Mouse (Mus musculus): Measurements from ENCODE around the gene Blnk. TPM values are rescaled to one million over a fixed set of nuclear protein-coding genes. Genes with fewer than 3 reads are reported as not detected.
A peak's percentile ranks its signal among the peaks of the same experiment; 100 is the strongest.

Gene Blnk
- total and polyA plus RNA-seq, 3 experiments = not detected

GRCm38 (mm10) chr19:40894071-40894506, 100.2 kb downstream of the Blnk start:
- TF ChIP-seq ETS1 (IDR thresholded peaks at IDR 0.05; ENCODE audit: low read depth, low read length) (no peak), SIN3A (IDR thresholded peaks at IDR 0.05; ENCODE audit: low read length) (0 out of 2 replicates have a peak, but pooled peaks have one; percentile 11)
- peak overlapping the region; percentile 34 for H3K27ac ChIP-seq (ENCODE audit: control insufficient read depth, low read depth, low read length)
- H3K36me3 ChIP-seq (ENCODE audit: control insufficient read depth in 1 of 2, insufficient read depth in 2 of 2, low read length in 2 of 2) = no peaks in the 10 kb centered on the region; a peak in 1 of 4 replicates
- peak overlapping the region; percentile 72 to 76 for H3K4me3 ChIP-seq (ENCODE audit: control insufficient read depth in 1 of 2, insufficient read depth in 1 of 2, low read depth in 2 of 2, low read length in 2 of 2)
- H3K9me3 ChIP-seq (replicated peaks; ENCODE audit: insufficient read depth, low read length) = no peaks in the 10 kb centered on the region
- peaks cover 0 to 5% of the 10 kb centered on the region in 2 experiments; a peak in 2 of 4 replicates for H3K27me3 ChIP-seq (ENCODE audit: control insufficient read depth in 1 of 2, insufficient read depth in 2 of 2, low read length in 2 of 2)
- no peaks in the 10 kb centered on the region; a peak in 1 of 4 replicates for H3K4me1 ChIP-seq (ENCODE audit: control insufficient read depth in 1 of 2, insufficient read depth in 2 of 2, low read length in 2 of 2)
- no peaks in the 10 kb centered on the region; the same call in 1 of the 2 replicates for H3K79me2 ChIP-seq (ENCODE audit: control insufficient read depth, insufficient read depth, low read length, poor library complexity)
- no peak for DNase-seq (ENCODE audit: low read depth, low spot score)
- H3K9ac ChIP-seq (ENCODE audit: control insufficient read depth, low read depth, low read length, poor library complexity, severe bottlenecking) = peak overlapping the region; percentile 68

- peaks cover 0 to 30% of the 10 kb centered on the region in 2 experiments; a peak in 3 of 4 replicates for H3K27me3 ChIP-seq (ENCODE audit: control insufficient read depth in 1 of 2, insufficient read depth in 2 of 2, low read length in 2 of 2)
- TF ChIP-seq MAZ (IDR thresholded peaks at IDR 0.05; ENCODE audit: low read depth, low read length) (no peak), ELF1 (IDR thresholded peaks at IDR 0.05; ENCODE audit: low read depth, low read length) (no peak), TCF12 (IDR thresholded peaks at IDR 0.05; ENCODE audit: low read depth, low read length) (no peak), RCOR1 (IDR thresholded peaks at IDR 0.05; ENCODE audit: low read depth, low read length) (no peak), POLR2A (IDR thresholded peaks at IDR 0.05; ENCODE audit: control insufficient read depth in 1 of 2, insufficient read depth in 1 of 2, low read depth in 1 of 2, low read length in 2 of 2, poor library complexity in 1 of 2) (no peak), BHLHE40 (IDR thresholded peaks at IDR 0.05; ENCODE audit: borderline replicate concordance, low read depth, low read length) (no peak), CTCF (IDR thresholded peaks at IDR 0.05 in 2 of 3, conservative IDR thresholded peaks at IDR 0.05 in 1 of 3; ENCODE audit: control insufficient read depth in 1 of 3, insufficient read depth in 1 of 3, low read depth in 2 of 3, low read length in 3 of 3, poor library complexity in 1 of 3, severe bottlenecking in 1 of 3) (no peak), ZC3H11A (IDR thresholded peaks at IDR 0.05; ENCODE audit: low read depth, low read length) (no peak), UBTF (IDR thresholded peaks at IDR 0.05; ENCODE audit: borderline replicate concordance, insufficient read depth, low read depth, low read length) (no peak), TBP (IDR thresholded peaks at IDR 0.05; ENCODE audit: low read depth, low read length) (no peak), MYC (IDR thresholded peaks at IDR 0.05; ENCODE audit: low read depth, low read length) (no peak)
Observed at GRCm38 (mm10) chr19:40888887-40889286, 105.4 kb downstream of the Blnk start.

GRCm38 (mm10) chr19:40881700-40882099, 112.6 kb downstream of the Blnk start:
- H3K79me2 ChIP-seq (ENCODE audit: control insufficient read depth, insufficient read depth, low read length, poor library complexity) = no peaks in the 10 kb centered on the region
- no peak overlapping the region for H3K9ac ChIP-seq (ENCODE audit: control insufficient read depth, low read depth, low read length, poor library complexity, severe bottlenecking)
- no peak overlapping the region for H3K4me3 ChIP-seq (ENCODE audit: control insufficient read depth in 1 of 2, insufficient read depth in 1 of 2, low read depth in 2 of 2, low read length in 2 of 2)
- no peaks in the 10 kb centered on the region for H3K4me1 ChIP-seq (ENCODE audit: control insufficient read depth in 1 of 2, insufficient read depth in 2 of 2, low read length in 2 of 2)
- no peak for DNase-seq (ENCODE audit: low read depth, low spot score)
- TF ChIP-seq MAFK (IDR thresholded peaks at IDR 0.05; ENCODE audit: borderline replicate concordance, low read depth, low read length) = no peak
- TF ChIP-seq MXI1 (IDR thresholded peaks at IDR 0.05; ENCODE audit: low read depth, low read length) = no peak
- TF ChIP-seq E2F4 (IDR thresholded peaks at IDR 0.05; ENCODE audit: borderline replicate concordance, low read depth, low read length) = no peak
- TF ChIP-seq GABPA (IDR thresholded peaks at IDR 0.05; ENCODE audit: low read depth, low read length) = no peak
- TF ChIP-seq POLR2AphosphoS2 (IDR thresholded peaks at IDR 0.05; ENCODE audit: low read length) = no peak
- no peak for TF ChIP-seq SMC3 (IDR thresholded peaks at IDR 0.05; ENCODE audit: low read depth, low read length)
- no peak for TF ChIP-seq RAD21 (IDR thresholded peaks at IDR 0.05; ENCODE audit: low read depth, low read length)
- no peak for TF ChIP-seq CTCF (IDR thresholded peaks at IDR 0.05 in 2 of 3, conservative IDR thresholded peaks at IDR 0.05 in 1 of 3; ENCODE audit: control insufficient read depth in 1 of 3, insufficient read depth in 1 of 3, low read depth in 2 of 3, low read length in 3 of 3, poor library complexity in 1 of 3, severe bottlenecking in 1 of 3)
- no peak for TF ChIP-seq MAX (IDR thresholded peaks at IDR 0.05; ENCODE audit: low read length)
- TF ChIP-seq USF2 (IDR thresholded peaks at IDR 0.05; ENCODE audit: borderline replicate concordance in 1 of 2, insufficient read depth in 1 of 2, low read depth in 1 of 2, low read length in 2 of 2) = no peak
- no peak for TF ChIP-seq CHD1 (IDR thresholded peaks at IDR 0.05; ENCODE audit: low read depth, low read length)
- TF ChIP-seq UBTF (IDR thresholded peaks at IDR 0.05; ENCODE audit: borderline replicate concordance, insufficient read depth, low read depth, low read length) = no peak
- no peak for TF ChIP-seq EP300 (IDR thresholded peaks at IDR 0.05; ENCODE audit: low read depth in 1 of 2, low read length in 2 of 2)
- TF ChIP-seq MYB (IDR thresholded peaks at IDR 0.05; ENCODE audit: low read depth, low read length) = no peak
- no peak overlapping the region for H3K27ac ChIP-seq (ENCODE audit: control insufficient read depth, low read depth, low read length)
- peaks cover 3 to 15% of the 10 kb centered on the region in 2 experiments for H3K27me3 ChIP-seq (ENCODE audit: control insufficient read depth in 1 of 2, insufficient read depth in 2 of 2, low read length in 2 of 2)
- H3K9me3 ChIP-seq (replicated peaks; ENCODE audit: insufficient read depth, low read length) = no peaks in the 10 kb centered on the region
- H3K36me3 ChIP-seq (ENCODE audit: control insufficient read depth in 1 of 2, insufficient read depth in 2 of 2, low read length in 2 of 2) = no peaks in the 10 kb centered on the region

More at GRCm38 (mm10) chr19:40888887-40889286, 105.4 kb downstream of the Blnk start:
- Histone ChIP-seq H3K9ac (ENCODE audit: control insufficient read depth, low read depth, low read length, poor library complexity, severe bottlenecking) (no peak overlapping the region), H3K27ac (ENCODE audit: control insufficient read depth, low read depth, low read length) (no peak overlapping the region), H3K4me3 (ENCODE audit: control insufficient read depth in 1 of 2, insufficient read depth in 1 of 2, low read depth in 2 of 2, low read length in 2 of 2) (no peak overlapping the region), H3K79me2 (ENCODE audit: control insufficient read depth, insufficient read depth, low read length, poor library complexity) (no peaks in the 10 kb centered on the region), H3K9me3 (replicated peaks; ENCODE audit: insufficient read depth, low read length) (no peaks in the 10 kb centered on the region), H3K4me1 (ENCODE audit: control insufficient read depth in 1 of 2, insufficient read depth in 2 of 2, low read length in 2 of 2) (no peaks in the 10 kb centered on the region), H3K36me3 (ENCODE audit: control insufficient read depth in 1 of 2, insufficient read depth in 2 of 2, low read length in 2 of 2) (no peaks in the 10 kb centered on the region)
- no peak for DNase-seq (ENCODE audit: low read depth, low spot score)
